Mouse (Mus musculus): ENCODE data around the gene Eml1. TPM values are rescaled to one million over a fixed set of nuclear protein-coding genes. Genes with fewer than 3 reads are reported as not detected.

The Eml1 gene
- polyA plus RNA-seq, 1 experiment, result 45.2 TPM

GRCm38 (mm10) chr12:108365868-108366267, 4.9 kb upstream of the Eml1 start:
- Histone ChIP-seq H3K79me3 (ENCODE audit: low read depth) (no peaks in the 10 kb centered on the region), H3K36me3 (ENCODE audit: control insufficient read depth, insufficient read depth) (no peaks in the 10 kb centered on the region), H3K4me3 (ENCODE audit: insufficient read depth, poor library complexity, severe bottlenecking) (no peak overlapping the region), H3ac (ENCODE audit: control insufficient read depth, insufficient read length, low read depth) (no peak overlapping the region), H3K27me3 (ENCODE audit: control insufficient read depth, insufficient read depth, insufficient read length) (no peaks in the 10 kb centered on the region), H3K79me2 (ENCODE audit: control insufficient read depth, insufficient read depth) (no peaks in the 10 kb centered on the region)
- TF ChIP-seq USF1 (IDR thresholded peaks at IDR 0.05; ENCODE audit: low read depth) (no peak), MAX (IDR thresholded peaks at IDR 0.05) (no peak), FOSL1 (IDR thresholded peaks at IDR 0.05; ENCODE audit: insufficient read depth, low read length, poor library complexity, severe bottlenecking) (no peak), CTCF (IDR thresholded peaks at IDR 0.05; ENCODE audit: control insufficient read depth, insufficient read depth, insufficient read length) (no peak), MYOG (IDR thresholded peaks at IDR 0.05; ENCODE audit: control insufficient read depth, extremely low read depth, insufficient read length) (no peak), CEBPB (IDR thresholded peaks at IDR 0.05; ENCODE audit: low read depth) (no peak), MYOD1 (IDR thresholded peaks at IDR 0.05; ENCODE audit: control insufficient read depth, insufficient read length, low read depth) (no peak)

- H3K4me3 ChIP-seq (ENCODE audit: insufficient read depth, poor library complexity, severe bottlenecking), result no peak overlapping the region
- H3K27me3 ChIP-seq (ENCODE audit: control insufficient read depth, insufficient read depth, insufficient read length), result no peaks in the 10 kb centered on the region
- TF ChIP-seq CEBPB (IDR thresholded peaks at IDR 0.05; ENCODE audit: low read depth) (no peak), FOSL1 (IDR thresholded peaks at IDR 0.05; ENCODE audit: insufficient read depth, low read length, poor library complexity, severe bottlenecking) (no peak), MYOD1 (IDR thresholded peaks at IDR 0.05; ENCODE audit: control insufficient read depth, insufficient read length, low read depth) (no peak), CTCF (IDR thresholded peaks at IDR 0.05; ENCODE audit: control insufficient read depth, insufficient read depth, insufficient read length) (no peak)
- H3K79me3 ChIP-seq (ENCODE audit: low read depth), result peaks cover 2% of the 10 kb centered on the region
- no peak overlapping the region for H3ac ChIP-seq (ENCODE audit: control insufficient read depth, insufficient read length, low read depth)
- no peaks in the 10 kb centered on the region for H3K36me3 ChIP-seq (ENCODE audit: control insufficient read depth, insufficient read depth)
- peaks cover 20% of the 10 kb centered on the region for H3K79me2 ChIP-seq (ENCODE audit: control insufficient read depth, insufficient read depth)
Observed at GRCm38 (mm10) chr12:108367909-108368308, 2.8 kb upstream of the Eml1 start.

- H3ac ChIP-seq (ENCODE audit: control insufficient read depth, insufficient read length, low read depth), result no peak overlapping the region
- H3K27me3 ChIP-seq (ENCODE audit: control insufficient read depth, insufficient read depth, insufficient read length), result no peaks in the 10 kb centered on the region
- H3K4me3 ChIP-seq (ENCODE audit: insufficient read depth, poor library complexity, severe bottlenecking), result no peak overlapping the region
- H3K79me2 ChIP-seq (ENCODE audit: control insufficient read depth, insufficient read depth), result peaks cover 30% of the 10 kb centered on the region
- no peaks in the 10 kb centered on the region for H3K36me3 ChIP-seq (ENCODE audit: control insufficient read depth, insufficient read depth)
- TF ChIP-seq MYOG (IDR thresholded peaks at IDR 0.05; ENCODE audit: control insufficient read depth, extremely low read depth, insufficient read length), result no peak
- H3K79me3 ChIP-seq (ENCODE audit: low read depth), result peaks cover 9% of the 10 kb centered on the region
Observed at GRCm38 (mm10) chr12:108368921-108369320, 1.8 kb upstream of the Eml1 start.

- peaks cover 13% of the 10 kb centered on the region for H3K79me3 ChIP-seq (ENCODE audit: low read depth)
- H3K36me3 ChIP-seq (ENCODE audit: control insufficient read depth, insufficient read depth), result peaks cover 9% of the 10 kb centered on the region
- no peaks in the 10 kb centered on the region for H3K27me3 ChIP-seq (ENCODE audit: control insufficient read depth, insufficient read depth, insufficient read length)
- peak overlapping the region; percentile 49 for H3K4me3 ChIP-seq (ENCODE audit: insufficient read depth, poor library complexity, severe bottlenecking)
- H3K79me2 ChIP-seq (ENCODE audit: control insufficient read depth, insufficient read depth), result peaks cover 49% of the 10 kb centered on the region
- H3ac ChIP-seq (ENCODE audit: control insufficient read depth, insufficient read length, low read depth), result peak overlapping the region; percentile 95
- TF ChIP-seq MAX (IDR thresholded peaks at IDR 0.05) (no peak), CTCF (IDR thresholded peaks at IDR 0.05; ENCODE audit: control insufficient read depth, insufficient read depth, insufficient read length) (no peak), CEBPB (IDR thresholded peaks at IDR 0.05; ENCODE audit: low read depth) (no peak), USF1 (IDR thresholded peaks at IDR 0.05; ENCODE audit: low read depth) (no peak), MYOD1 (IDR thresholded peaks at IDR 0.05; ENCODE audit: control insufficient read depth, insufficient read length, low read depth) (no peak), MYOG (IDR thresholded peaks at IDR 0.05; ENCODE audit: control insufficient read depth, extremely low read depth, insufficient read length) (no peak), FOSL1 (IDR thresholded peaks at IDR 0.05; ENCODE audit: insufficient read depth, low read length, poor library complexity, severe bottlenecking) (no peak)
Observed at GRCm38 (mm10) chr12:108371429-108371765, 640 bp downstream of the Eml1 start.

- TF ChIP-seq MYOD1 (IDR thresholded peaks at IDR 0.05; ENCODE audit: control insufficient read depth, insufficient read length, low read depth) (no peak), MYOG (IDR thresholded peaks at IDR 0.05; ENCODE audit: control insufficient read depth, extremely low read depth, insufficient read length) (no peak), USF1 (IDR thresholded peaks at IDR 0.05; ENCODE audit: low read depth) (no peak), CTCF (IDR thresholded peaks at IDR 0.05; ENCODE audit: control insufficient read depth, insufficient read depth, insufficient read length) (no peak), FOSL1 (IDR thresholded peaks at IDR 0.05; ENCODE audit: insufficient read depth, low read length, poor library complexity, severe bottlenecking) (no peak), CEBPB (IDR thresholded peaks at IDR 0.05; ENCODE audit: low read depth) (no peak), MAX (IDR thresholded peaks at IDR 0.05) (no peak)
- peaks cover 13% of the 10 kb centered on the region for H3K79me3 ChIP-seq (ENCODE audit: low read depth)
Observed at GRCm38 (mm10) chr12:108372241-108372640, 1.5 kb downstream of the Eml1 start.

GRCm38 (mm10) chr12:108373611-108374010, 2.9 kb downstream of the Eml1 start:
- Histone ChIP-seq H3K79me2 (ENCODE audit: control insufficient read depth, insufficient read depth) (peaks cover 71% of the 10 kb centered on the region), H3K27me3 (ENCODE audit: control insufficient read depth, insufficient read depth, insufficient read length) (no peaks in the 10 kb centered on the region), H3K79me3 (ENCODE audit: low read depth) (peaks cover 15% of the 10 kb centered on the region), H3K36me3 (ENCODE audit: control insufficient read depth, insufficient read depth) (peaks cover 12% of the 10 kb centered on the region), H3ac (ENCODE audit: control insufficient read depth, insufficient read length, low read depth) (no peak overlapping the region), H3K4me3 (ENCODE audit: insufficient read depth, poor library complexity, severe bottlenecking) (no peak overlapping the region)
- no peak for TF ChIP-seq FOSL1 (IDR thresholded peaks at IDR 0.05; ENCODE audit: insufficient read depth, low read length, poor library complexity, severe bottlenecking)
- no peak for TF ChIP-seq CTCF (IDR thresholded peaks at IDR 0.05; ENCODE audit: control insufficient read depth, insufficient read depth, insufficient read length)
- TF ChIP-seq CEBPB (IDR thresholded peaks at IDR 0.05; ENCODE audit: low read depth), result no peak
- TF ChIP-seq MYOD1 (IDR thresholded peaks at IDR 0.05; ENCODE audit: control insufficient read depth, insufficient read length, low read depth), result no peak
- TF ChIP-seq MAX (IDR thresholded peaks at IDR 0.05), result no peak
- TF ChIP-seq USF1 (IDR thresholded peaks at IDR 0.05; ENCODE audit: low read depth), result no peak
- TF ChIP-seq MYOG (IDR thresholded peaks at IDR 0.05; ENCODE audit: control insufficient read depth, extremely low read depth, insufficient read length), result no peak

More at GRCm38 (mm10) chr12:108372241-108372640, 1.5 kb downstream of the Eml1 start:
- Histone ChIP-seq H3K4me3 (ENCODE audit: insufficient read depth, poor library complexity, severe bottlenecking) (no peak overlapping the region), H3K79me2 (ENCODE audit: control insufficient read depth, insufficient read depth) (peaks cover 57% of the 10 kb centered on the region), H3K36me3 (ENCODE audit: control insufficient read depth, insufficient read depth) (peaks cover 9% of the 10 kb centered on the region), H3ac (ENCODE audit: control insufficient read depth, insufficient read length, low read depth) (no peak overlapping the region), H3K27me3 (ENCODE audit: control insufficient read depth, insufficient read depth, insufficient read length) (no peaks in the 10 kb centered on the region)
